Mouse (Mus musculus) CH12F3 (cell line): ENCODE measurements around the gene Arl8a.
"Not testable (repeated sequence)": the region's sequence is repeated elsewhere in the genome, so short reads cannot be mapped to it uniquely, and the experiment has no call there.

Experiments used
- in situ Hi-C: fragments of 300-500 bp; cut with MboI; formaldehyde crosslinking; loops from 2 replicates; pipeline ENCODE4 v1.14.3; 2020; ENCODE audit warnings: low sequenced_read_pairs

Arl8a gene

GRCm38 (mm10) chr1:135146077-135146945 is at the start of gene Arl8a:
TSS of gene Arl8a (plus strand) at chr1:135146824.
- in situ Hi-C loops = no loop called here

- in situ Hi-C loops = no loop called here
Observed at GRCm38 (mm10) chr1:135097441-135097840, 49.2 kb upstream of the Arl8a start.

GRCm38 (mm10) chr1:135098441-135098840 is 48.2 kb upstream of the Arl8a start:
- in situ Hi-C loops = no loop called here

GRCm38 (mm10) chr1:135100400-135100799 is 46.2 kb upstream of the Arl8a start:
- in situ Hi-C loops = loop anchor here (10.0 kb wide), 1 partner anchor 106 kb away; no protein-coding TSS in a partner anchor

- in situ Hi-C loops = loop anchor here (10.0 kb wide), 1 partner anchor 110 kb away; no protein-coding TSS in a partner anchor
Observed at GRCm38 (mm10) chr1:135105124-135105523, 41.5 kb upstream of the Arl8a start, which contains the start of gene Lgr6. TSS of gene Lgr6 (minus strand) at chr1:135105276.

- in situ Hi-C loops = loop anchor here (10.0 kb wide), 1 partner anchor 111 kb away; no protein-coding TSS in a partner anchor
Observed at GRCm38 (mm10) chr1:135105951-135106350, 40.7 kb upstream of the Arl8a start.

GRCm38 (mm10) chr1:135108611-135109010 is 38.0 kb upstream of the Arl8a start:
- in situ Hi-C loops = loop anchor here (10.0 kb wide), 1 partner anchor 114 kb away; no protein-coding TSS in a partner anchor

- in situ Hi-C loops = no loop called here
Observed at GRCm38 (mm10) chr1:135110075-135110474, 36.5 kb upstream of the Arl8a start.

- in situ Hi-C loops = not testable (repeated sequence)
Observed at GRCm38 (mm10) chr1:135111271-135111670, 35.4 kb upstream of the Arl8a start.

GRCm38 (mm10) chr1:135112661-135113060 is 34.0 kb upstream of the Arl8a start:
- in situ Hi-C loops = no loop called here

- in situ Hi-C loops = no loop called here
Observed at GRCm38 (mm10) chr1:135124573-135125363, 21.9 kb upstream of the Arl8a start.

- in situ Hi-C loops = no loop called here
Observed at GRCm38 (mm10) chr1:135125990-135126389, 20.6 kb upstream of the Arl8a start.

GRCm38 (mm10) chr1:135126443-135127027 is 20.1 kb upstream of the Arl8a start:
- in situ Hi-C loops = no loop called here

GRCm38 (mm10) chr1:135128011-135128441 is 18.6 kb upstream of the Arl8a start:
- in situ Hi-C loops = no loop called here

GRCm38 (mm10) chr1:135128986-135129385 is 17.6 kb upstream of the Arl8a start:
- in situ Hi-C loops = no loop called here

- in situ Hi-C loops = no loop called here
Observed at GRCm38 (mm10) chr1:135129543-135130183, 17.0 kb upstream of the Arl8a start.

GRCm38 (mm10) chr1:135130376-135131018 is 16.1 kb upstream of the Arl8a start:
- in situ Hi-C loops = no loop called here

- in situ Hi-C loops = no loop called here
Observed at GRCm38 (mm10) chr1:135131034-135131433, 15.6 kb upstream of the Arl8a start.

- in situ Hi-C loops = no loop called here
Observed at GRCm38 (mm10) chr1:135131560-135131959, 15.1 kb upstream of the Arl8a start.

- in situ Hi-C loops = no loop called here
Observed at GRCm38 (mm10) chr1:135132473-135132872, 14.2 kb upstream of the Arl8a start, which contains the start of gene Ptpn7. TSS of gene Ptpn7 (plus strand) at chr1:135132700.
